Mouse (Mus musculus) stomach, postnatal 0 days (tissue): ENCODE measurements around the gene Ppp2r5d.

Experiments
- CTCF ChIP-seq: IDR thresholded peaks from 2 replicates; pipeline ENCODE4 v1.5.1; 2016; ENCODE audit warnings: antibody characterized with exemption, low read depth, mild to moderate bottlenecking, moderate library complexity
- EP300 ChIP-seq: optimal IDR thresholded peaks from 2 replicates; pipeline ENCODE3; 2016; ENCODE audit warnings: antibody characterized with exemption

- TF ChIP-seq CTCF: no peak
- no peak for TF ChIP-seq EP300
Observed at GRCm38 (mm10) chr17:46728904-46729318, 24.0 kb upstream of the Ppp2r5d start, which contains the start of gene Gnmt.
